Mouse (Mus musculus): Measurements from ENCODE around the gene Dnajc6. TPM values are rescaled to one million over a fixed set of nuclear protein-coding genes. Genes with fewer than 3 reads are reported as not detected.

Gene Dnajc6
- total RNA-seq, 2 experiments from 2014 or later = 0.08 to 0.28 TPM

DNA sequence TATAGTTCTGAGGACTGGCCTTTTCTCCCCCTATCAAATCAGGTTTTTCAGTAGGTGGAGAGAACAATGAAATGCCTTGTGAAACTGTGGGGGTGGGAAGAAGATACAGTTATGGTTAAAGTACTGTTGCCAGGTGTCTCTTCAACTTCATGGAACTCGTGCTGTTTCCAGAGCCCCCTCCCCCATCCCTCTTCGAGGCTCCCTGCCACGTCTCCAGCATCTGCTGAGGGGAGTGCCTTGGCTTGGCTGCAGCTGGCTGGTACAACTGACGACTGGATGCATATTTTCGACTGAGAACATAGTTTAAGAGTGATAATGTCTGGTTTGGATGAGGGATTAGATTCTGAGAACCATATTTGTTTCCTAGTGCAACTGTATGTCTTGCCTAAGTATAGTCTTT is 55.9 kb downstream of the Dnajc6 start:
- Histone ChIP-seq H3K27ac (no peak overlapping the region), H3K4me3 (no peak overlapping the region)
- DNase-seq = no peak
- TF ChIP-seq CTCF (IDR thresholded peaks at IDR 0.05) = no peak
- intact Hi-C loops (cut with DNase I) = no loop called here

DNA sequence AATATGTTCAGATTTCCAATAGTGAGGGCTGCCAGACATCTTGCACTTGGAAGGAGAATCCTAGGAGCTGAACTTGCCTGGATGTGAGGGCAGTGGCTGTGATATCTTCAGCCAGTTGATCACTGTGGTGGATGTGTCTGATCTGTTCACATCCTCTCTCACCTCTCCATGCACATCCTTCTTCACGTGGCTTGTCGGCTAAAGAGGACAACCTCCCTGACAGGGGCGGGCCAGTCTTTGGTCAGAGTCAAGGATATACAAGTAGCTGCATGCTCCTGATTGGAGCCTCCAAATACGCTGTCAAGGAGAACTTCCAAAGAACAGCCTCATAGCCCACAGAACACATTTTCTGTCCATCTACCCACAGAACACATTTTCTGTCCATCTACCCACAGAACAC is 58.6 kb downstream of the Dnajc6 start:
- intact Hi-C loops (cut with DNase I) = no loop called here
- no peak for DNase-seq
- H3K27ac ChIP-seq = no peak overlapping the region
- no peak overlapping the region for H3K4me3 ChIP-seq
- no peak for TF ChIP-seq CTCF (IDR thresholded peaks at IDR 0.05)

GRCm38 (mm10) chr4:101560137-101560536 is 63.7 kb downstream of the Dnajc6 start:
- intact Hi-C loops (cut with DNase I) = no loop called here
- no peak overlapping the region for H3K4me3 ChIP-seq
- no peak for DNase-seq
- TF ChIP-seq CTCF (IDR thresholded peaks at IDR 0.05) = no peak
- H3K27ac ChIP-seq = no peak overlapping the region

- intact Hi-C loops (cut with DNase I) = no loop called here
- DNase-seq = no peak
- no peak overlapping the region for H3K4me3 ChIP-seq
- TF ChIP-seq CTCF (IDR thresholded peaks at IDR 0.05) = no peak
- H3K27ac ChIP-seq = no peak overlapping the region
Measured at GRCm38 (mm10) chr4:101562836-101563235, 66.4 kb downstream of the Dnajc6 start.

DNA sequence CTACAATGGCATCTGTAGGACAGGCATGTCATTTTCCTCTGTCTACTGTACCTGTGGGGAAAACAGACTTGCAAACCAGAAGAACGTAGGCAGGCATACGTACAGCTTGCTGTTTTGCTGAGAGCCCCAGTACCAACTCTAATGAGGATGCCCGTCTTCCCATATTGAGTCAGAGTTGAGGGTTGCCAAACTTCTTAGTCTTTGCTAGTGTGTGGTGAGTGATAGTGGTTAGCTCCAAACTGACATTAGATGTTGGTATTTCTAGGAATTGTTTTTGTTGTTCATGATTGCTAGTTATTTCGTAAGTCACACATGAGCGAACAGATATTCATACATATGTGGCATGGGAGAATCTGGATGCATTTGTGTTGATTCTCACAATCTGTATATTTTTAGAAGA is 67.2 kb downstream of the Dnajc6 start:
- intact Hi-C loops (cut with DNase I) = no loop called here
- no peak for DNase-seq
- H3K4me3 ChIP-seq = no peak overlapping the region
- H3K27ac ChIP-seq = no peak overlapping the region
- no peak for TF ChIP-seq CTCF (IDR thresholded peaks at IDR 0.05)

GRCm38 (mm10) chr4:101564746-101565417 is 68.4 kb downstream of the Dnajc6 start:
- no peak for TF ChIP-seq CTCF (IDR thresholded peaks at IDR 0.05)
- no peak overlapping the region for H3K27ac ChIP-seq
- no peak for DNase-seq
- intact Hi-C loops (cut with DNase I) = no loop called here
- no peak overlapping the region for H3K4me3 ChIP-seq

GRCm38 (mm10) chr4:101569076-101569475 is 72.6 kb downstream of the Dnajc6 start:
- no peak overlapping the region for H3K4me3 ChIP-seq
- intact Hi-C loops (cut with DNase I) = no loop called here
- no peak for TF ChIP-seq CTCF (IDR thresholded peaks at IDR 0.05)
- H3K27ac ChIP-seq = no peak overlapping the region
- no peak for DNase-seq

DNA sequence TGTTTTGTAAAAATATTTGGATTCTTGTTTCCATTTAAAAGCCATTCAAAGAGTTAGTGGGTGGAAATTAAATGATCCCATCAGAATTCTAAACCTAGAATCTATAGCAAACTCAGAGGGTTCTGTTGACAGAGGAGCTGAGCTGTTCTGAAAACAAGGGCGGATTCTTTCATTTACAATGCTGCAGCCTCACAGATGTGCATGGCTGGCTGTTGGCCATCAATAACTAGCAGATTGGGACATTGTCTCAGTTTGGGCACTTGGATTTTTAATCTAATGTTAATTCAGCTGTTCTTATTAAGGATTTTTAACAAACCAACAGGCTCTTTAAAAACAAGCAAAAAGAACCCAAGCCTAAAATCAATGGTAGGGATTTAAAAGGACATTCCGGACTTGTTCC is 75.7 kb downstream of the Dnajc6 start:
- TF ChIP-seq CTCF (IDR thresholded peaks at IDR 0.05) = no peak
- Histone ChIP-seq H3K27ac (no peak overlapping the region), H3K4me3 (no peak overlapping the region)
- intact Hi-C loops (cut with DNase I) = no loop called here
- DNase-seq = no peak

GRCm38 (mm10) chr4:101575307-101575706 is 78.9 kb downstream of the Dnajc6 start:
- DNase-seq = no peak
- no peak for TF ChIP-seq CTCF (IDR thresholded peaks at IDR 0.05)
- Histone ChIP-seq H3K4me3 (no peak overlapping the region), H3K27ac (no peak overlapping the region)
- intact Hi-C loops (cut with DNase I) = no loop called here

DNA sequence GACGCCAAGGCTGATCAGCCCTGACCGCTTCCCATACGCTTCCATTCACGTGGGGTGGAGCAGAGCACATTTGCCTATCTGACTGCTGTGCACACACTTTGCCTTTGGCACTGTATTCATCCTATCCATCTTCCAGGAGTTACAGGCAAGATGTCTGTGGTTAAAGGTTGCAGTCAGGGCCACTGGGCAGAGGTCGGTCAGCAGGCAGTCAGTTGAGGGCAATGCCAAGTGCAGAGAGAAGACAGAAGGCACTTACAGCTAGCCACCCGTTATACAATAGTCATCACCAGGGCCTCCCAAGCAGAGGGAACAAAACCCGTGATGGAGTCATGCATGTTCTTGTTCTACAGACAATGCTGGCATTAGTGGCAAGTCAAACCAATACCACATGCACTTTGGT is 82.3 kb downstream of the Dnajc6 start:
- Histone ChIP-seq H3K4me3 (no peak overlapping the region), H3K27ac (no peak overlapping the region)
- intact Hi-C loops (cut with DNase I) = no loop called here
- no peak for DNase-seq
- TF ChIP-seq CTCF (IDR thresholded peaks at IDR 0.05) = no peak

DNA sequence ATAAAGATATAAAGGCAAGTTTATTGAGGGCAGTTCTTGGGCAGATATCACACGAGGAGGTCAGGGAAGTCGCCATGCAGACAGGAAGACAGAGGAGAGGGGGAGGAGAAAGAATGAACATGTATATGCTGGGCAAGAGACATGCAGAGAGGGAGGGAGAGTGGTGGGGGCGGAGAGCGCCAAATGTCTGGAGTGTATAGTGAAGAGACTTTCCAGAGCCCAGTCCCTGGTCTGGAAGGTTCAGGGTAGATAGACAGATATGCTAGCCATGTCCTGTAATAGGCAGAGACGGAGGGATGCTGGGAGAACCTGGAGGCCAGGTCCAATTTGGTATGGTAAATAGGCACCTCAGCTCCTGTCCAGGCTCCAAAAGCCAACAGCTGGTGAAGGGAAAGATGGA is 83.1 kb downstream of the Dnajc6 start:
- TF ChIP-seq CTCF (IDR thresholded peaks at IDR 0.05) = no peak
- Histone ChIP-seq H3K27ac (no peak overlapping the region), H3K4me3 (no peak overlapping the region)
- intact Hi-C loops (cut with DNase I) = no loop called here
- no peak for DNase-seq

DNA sequence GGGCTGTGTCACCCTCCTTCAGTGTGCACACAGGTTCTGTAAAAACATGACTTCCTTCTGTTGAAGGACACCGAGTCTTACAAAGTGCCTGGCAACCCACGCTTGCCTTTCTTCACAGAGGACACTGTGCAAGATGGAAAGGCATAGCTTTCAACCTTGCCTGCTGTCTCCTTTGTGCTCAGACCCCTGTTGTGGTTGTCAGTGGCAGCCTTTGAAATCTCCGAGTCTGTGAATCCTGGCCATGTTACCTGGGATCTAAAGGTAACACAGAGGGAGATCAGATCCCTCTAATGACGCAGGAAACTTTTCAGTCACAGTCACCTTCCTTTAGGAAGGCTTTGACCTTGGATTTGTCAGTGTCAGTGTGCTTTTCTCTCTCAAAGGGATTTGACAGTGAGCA is 84.7 kb downstream of the Dnajc6 start:
- no peak overlapping the region for H3K4me3 ChIP-seq
- DNase-seq = no peak
- intact Hi-C loops (cut with DNase I) = no loop called here
- TF ChIP-seq CTCF (IDR thresholded peaks at IDR 0.05) = no peak
- no peak overlapping the region for H3K27ac ChIP-seq

- intact Hi-C loops (cut with DNase I) = no loop called here
- no peak for TF ChIP-seq CTCF (IDR thresholded peaks at IDR 0.05)
- Histone ChIP-seq H3K27ac (no peak overlapping the region), H3K4me3 (no peak overlapping the region)
- no peak for DNase-seq
Measured at GRCm38 (mm10) chr4:101582882-101583281, 86.4 kb downstream of the Dnajc6 start.
